Mouse (Mus musculus) A20 (cell line): ENCODE measurements around the gene Icam1.
"Not testable (repeated sequence)": the region's sequence is repeated elsewhere in the genome, so short reads cannot be mapped to it uniquely, and the experiment has no call there.

Experiments used
- DNase-seq: peaks from one replicate; pipeline ENCODE4 v3.0.0-alpha.2; 2011; ENCODE audit warnings: low read depth, low spot score

Icam1 gene

GRCm38 (mm10) chr9:20993165-20993898, 22.5 kb upstream of the Icam1 start:
- DNase-seq: peak; percentile 41

DNA sequence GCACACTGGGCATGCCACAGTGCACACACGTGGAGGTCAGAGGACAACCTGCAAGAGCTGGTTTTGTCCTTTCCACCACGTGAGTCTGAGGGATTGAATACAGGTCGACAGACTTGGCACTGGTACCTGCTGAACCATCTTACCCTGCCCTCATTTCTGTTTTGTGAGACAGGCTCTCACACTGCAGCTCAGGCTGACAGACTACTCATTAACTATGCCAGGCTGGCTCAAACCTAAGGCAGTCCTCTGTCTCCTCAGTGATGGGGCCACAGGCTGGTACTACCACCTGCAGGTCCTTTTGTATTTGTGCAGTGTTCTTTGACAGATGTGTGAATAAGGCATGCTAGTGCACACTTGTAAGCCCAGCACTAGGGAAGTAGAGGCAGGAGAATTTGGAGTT, 20.7 kb upstream of the Icam1 start:
- peak; percentile 69 for DNase-seq

DNA sequence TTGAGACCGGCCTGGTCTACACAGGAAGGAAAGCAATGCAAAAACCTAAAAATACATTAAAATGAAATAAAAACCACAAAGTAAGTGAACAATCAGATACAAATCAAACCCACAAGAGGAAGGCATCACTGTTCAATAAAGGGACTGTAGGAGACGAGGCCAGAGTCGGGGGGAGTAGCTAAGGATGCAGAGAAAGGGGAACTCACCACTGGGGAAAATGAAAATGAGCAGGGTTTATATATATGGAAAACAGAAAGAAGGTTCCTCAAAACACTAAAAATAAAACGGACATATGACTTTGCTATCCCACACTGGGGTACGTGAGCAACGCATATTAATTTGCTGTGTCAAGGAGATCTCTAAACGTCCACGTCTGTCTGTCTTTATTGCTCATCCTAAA, 18.7 kb upstream of the Icam1 start:
- peak; percentile 44 for DNase-seq

DNA sequence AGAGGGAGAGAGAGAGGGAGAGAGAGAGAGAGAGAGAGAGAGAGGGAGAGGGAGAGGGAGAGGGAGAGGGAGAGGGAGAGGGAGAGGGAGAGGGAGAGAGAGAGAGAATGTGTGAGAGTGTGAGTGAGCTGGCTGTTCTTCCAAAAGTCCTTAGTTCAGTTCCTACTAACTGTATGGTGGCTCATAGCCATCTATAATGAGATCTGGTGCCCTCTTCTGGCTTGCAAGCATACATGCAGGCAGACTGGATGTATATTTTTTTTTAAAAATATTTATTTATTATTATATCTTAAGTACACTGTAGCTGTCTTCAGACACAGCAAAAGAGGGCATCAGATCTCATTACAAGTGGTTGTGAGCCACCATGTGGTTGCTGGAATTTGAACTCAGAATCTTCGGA, 17.4 kb upstream of the Icam1 start:
- peak; percentile 42 for DNase-seq

GRCm38 (mm10) chr9:21000811-21001210, 15.0 kb upstream of the Icam1 start:
- DNase-seq: peak; percentile 39

DNA sequence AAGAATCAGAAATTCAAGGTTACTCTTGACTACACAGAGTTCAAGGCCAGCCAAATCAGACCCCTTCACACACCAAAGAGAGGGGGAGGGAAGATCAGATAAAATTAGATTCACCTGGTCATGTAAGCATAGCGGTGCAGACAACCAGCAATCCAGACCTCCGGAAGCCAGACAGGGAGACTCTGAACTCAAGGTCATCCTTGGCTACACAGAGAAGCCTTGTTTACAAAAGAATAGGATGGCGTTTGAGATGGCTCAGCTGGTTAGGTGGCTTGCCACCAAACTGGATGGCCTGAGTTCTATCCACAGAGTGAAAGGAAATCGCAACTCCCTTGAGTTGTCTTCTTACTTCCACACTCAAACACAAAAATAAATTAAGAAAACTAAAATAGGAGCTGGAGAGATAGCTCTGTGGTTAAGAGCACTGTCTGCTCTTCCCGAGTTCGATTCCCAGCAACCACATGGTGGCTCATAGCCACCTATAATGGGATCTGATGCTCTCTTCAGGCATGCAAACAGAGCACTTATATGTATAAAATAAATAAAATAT, 14.1 kb upstream of the Icam1 start:
- no peak for DNase-seq

DNA sequence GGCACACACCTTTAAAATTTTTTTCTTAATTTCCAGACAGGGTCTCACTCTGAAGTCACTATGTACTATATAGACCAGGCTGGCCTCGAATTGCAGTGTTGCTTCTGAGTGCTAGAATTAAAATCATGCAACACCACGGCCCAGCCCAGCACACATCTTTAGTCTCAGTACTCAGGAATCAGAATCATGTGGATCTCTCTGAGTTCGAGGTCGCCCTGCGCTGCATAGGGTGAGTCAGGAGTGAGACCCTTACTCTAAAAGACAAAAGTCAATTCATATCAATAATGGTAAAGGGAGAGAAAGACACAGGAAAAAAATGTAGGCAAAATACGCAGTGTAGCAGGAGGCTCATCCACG, 13.5 kb upstream of the Icam1 start:
- DNase-seq: no peak

GRCm38 (mm10) chr9:21002627-21003551, 12.9 kb upstream of the Icam1 start, which contains the start of gene Mrpl4:
Gene Mrpl4, plus strand, starts transcription at chr9:21002738.
- peak; percentile 84 for DNase-seq

- no peak for DNase-seq
Measured at GRCm38 (mm10) chr9:21007313-21007952, 8.4 kb upstream of the Icam1 start.

DNA sequence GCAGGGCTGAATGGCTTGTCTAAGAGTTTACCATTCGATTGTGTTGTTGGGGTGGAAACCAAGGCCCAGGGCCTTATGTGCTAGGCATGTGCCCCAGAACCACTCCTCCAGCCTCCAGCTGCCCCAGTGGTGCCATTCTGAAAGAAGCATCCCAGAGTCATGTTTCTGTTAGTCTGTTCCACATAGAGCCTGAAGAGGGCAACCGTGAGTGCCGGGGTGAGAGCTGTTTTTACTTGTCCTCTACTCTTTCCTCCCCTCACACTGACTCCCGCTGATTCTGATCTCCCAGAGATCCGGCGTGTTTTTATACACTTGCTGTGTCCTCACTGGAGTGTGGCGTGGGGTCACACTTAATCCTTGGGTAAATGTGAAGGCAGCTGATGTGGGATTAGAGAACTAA, 7.8 kb upstream of the Icam1 start:
- peak; percentile 11 for DNase-seq

DNA sequence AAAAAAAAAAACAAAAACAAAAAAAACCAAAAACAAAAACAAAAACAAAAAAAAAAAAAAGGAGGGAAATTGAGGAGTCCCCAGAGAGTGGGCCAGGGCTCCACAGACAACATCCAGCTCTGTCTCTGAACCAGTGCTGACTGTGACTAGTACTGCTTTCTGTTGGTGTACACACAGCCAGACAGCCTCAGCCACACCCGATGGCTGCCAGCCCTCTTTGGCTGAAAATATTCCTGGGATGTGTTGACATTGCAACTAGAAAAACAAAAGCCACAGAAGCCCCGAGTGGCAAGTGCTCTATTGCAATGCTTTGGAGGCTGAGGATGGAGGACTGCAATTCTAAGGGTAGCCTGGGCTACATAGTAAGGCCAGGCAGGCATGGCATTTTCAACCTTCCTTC, 5.4 kb upstream of the Icam1 start:
- DNase-seq: no peak

DNA sequence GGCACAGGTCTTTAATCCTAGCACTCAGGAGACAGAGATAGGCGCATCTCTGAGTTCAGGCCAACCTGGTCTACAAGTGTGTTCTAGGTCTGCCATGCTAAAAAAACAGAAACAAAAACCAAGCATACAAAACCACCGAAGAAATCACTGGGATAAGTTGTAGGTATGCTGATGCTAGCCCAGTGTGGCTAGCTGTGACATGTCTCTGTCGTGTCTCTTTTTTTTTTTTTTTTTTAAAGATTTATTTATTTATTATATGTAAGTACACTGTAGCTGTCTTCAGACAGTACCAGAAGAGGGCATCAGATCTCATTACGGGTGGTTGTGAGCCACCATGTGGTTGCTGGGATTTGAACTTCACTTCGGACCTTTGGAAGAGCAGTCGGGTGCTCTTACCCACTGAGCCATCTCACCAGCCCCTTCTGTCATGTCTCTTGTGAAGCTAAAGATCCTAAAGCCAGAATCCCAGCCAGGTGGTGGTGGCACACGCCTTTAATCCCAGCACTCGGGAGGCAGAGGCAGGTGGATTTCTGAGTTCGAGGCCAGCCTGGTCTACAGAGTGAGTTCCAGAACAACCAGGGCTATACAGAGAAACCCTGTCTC, 4.7 kb upstream of the Icam1 start:
- not testable (repeated sequence) for DNase-seq

- no peak for DNase-seq
Measured at GRCm38 (mm10) chr9:21011846-21012312, 3.9 kb upstream of the Icam1 start.

DNA sequence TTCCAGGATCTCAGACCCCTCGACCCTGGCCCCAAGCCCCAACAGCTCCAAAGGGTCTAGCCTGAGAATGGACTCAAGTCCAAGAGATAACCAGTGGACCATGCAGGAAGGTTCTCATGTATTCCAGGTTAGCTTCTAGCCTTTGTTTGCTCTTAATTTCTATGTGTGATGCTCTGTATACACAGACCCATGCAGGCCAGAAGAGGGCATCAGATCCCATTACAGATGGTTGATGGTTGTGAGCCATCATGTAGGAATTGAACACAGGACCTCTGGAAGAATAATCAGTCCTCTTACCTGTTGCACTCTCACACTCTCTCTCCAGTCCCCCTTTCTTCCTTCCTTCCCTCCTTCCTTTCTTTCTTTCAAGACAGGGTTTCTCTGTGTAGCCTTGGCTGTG, 3.4 kb upstream of the Icam1 start:
- DNase-seq: peak; percentile 14

GRCm38 (mm10) chr9:21014691-21015570, 854 bp upstream of the Icam1 start:
- peak; percentile 80 for DNase-seq

- DNase-seq: peak; percentile 68
Measured at GRCm38 (mm10) chr9:21016331-21017176, 769 bp downstream of the Icam1 start.

DNA sequence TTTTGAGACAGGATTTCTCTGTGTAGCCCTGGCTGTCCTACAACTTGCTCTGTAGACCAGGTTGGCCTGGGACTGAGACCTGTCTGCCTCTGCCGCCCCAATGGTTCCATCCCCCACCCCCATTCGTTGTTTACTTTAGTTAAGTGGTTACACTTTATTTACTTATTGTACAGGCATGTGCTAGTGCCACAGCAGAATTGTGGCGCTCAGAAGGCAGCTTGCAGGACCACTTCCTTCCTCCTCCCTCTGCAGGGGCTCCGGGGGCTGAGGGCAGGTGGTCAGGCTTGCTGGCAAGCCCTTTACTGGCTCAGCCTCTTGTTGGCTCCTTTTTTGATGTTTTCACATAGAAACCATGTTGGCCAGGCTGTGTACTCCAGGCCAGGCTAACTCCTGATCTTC, 1.4 kb downstream of the Icam1 start:
- peak; percentile 46 for DNase-seq

DNA sequence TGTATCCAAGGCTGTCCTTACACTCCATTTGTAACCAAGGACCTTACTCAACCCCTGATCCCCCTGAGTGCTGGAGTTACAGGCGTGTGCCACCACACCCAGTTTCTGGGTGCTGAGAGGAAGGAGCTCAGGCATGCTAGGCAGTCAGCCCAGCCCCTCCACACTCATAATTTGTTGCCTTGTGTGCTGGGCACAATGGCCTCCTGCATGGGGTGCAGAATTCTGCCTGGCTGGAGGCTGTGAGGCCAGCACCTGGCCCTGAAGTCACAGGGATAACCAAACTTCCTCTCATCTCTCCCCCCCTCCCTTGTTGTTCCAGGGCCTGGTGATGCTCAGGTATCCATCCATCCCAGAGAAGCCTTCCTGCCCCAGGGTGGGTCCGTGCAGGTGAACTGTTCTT, 2.8 kb downstream of the Icam1 start:
- DNase-seq: no peak

DNA sequence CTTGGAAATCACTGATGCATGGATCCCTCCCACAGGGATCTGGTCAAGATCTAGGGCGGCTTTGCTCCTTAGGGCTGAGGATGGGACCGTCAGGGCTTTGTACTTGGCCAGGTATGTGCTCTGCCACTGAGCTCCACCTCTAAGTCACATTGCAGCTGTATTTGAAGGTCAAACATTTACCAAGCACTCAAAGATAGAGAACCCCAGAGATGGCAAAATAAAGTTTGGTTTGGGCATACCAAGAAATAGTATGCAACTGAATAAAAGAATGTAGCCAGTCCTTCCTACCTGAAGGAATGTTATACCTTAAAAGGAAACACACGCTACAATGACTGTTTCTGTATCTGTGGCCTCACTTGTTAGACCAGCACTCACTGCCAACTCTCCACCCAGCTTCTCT, 5.6 kb downstream of the Icam1 start:
- no peak for DNase-seq

- DNase-seq: no peak
Measured at GRCm38 (mm10) chr9:21022288-21022687, 6.5 kb downstream of the Icam1 start.
